Mouse (Mus musculus): ENCODE measurements around the gene Jund.

GRCm38 (mm10) chr8:70678679-70679078 is 20.1 kb upstream of the Jund start:
- TF ChIP-seq E2F4 (IDR thresholded peaks at IDR 0.05; ENCODE audit: insufficient replicate concordance, low read depth, low read length) (no peak), MAFK (IDR thresholded peaks at IDR 0.05; ENCODE audit: insufficient replicate concordance, low read length) (no peak), MAZ (IDR thresholded peaks at IDR 0.05; ENCODE audit: low read depth, low read length) (no peak), POLR2A (IDR thresholded peaks at IDR 0.05; ENCODE audit: low read depth, low read length) (no peak), CTCF (conservative IDR thresholded peaks at IDR 0.05 in 1 of 2, IDR thresholded peaks at IDR 0.05 in 1 of 2; ENCODE audit: low read depth in 2 of 2, low read length in 2 of 2) (no peak), USF1 (IDR thresholded peaks at IDR 0.05; ENCODE audit: low read depth, low read length) (no peak), POLR2AphosphoS2 (IDR thresholded peaks at IDR 0.05; ENCODE audit: low read depth, low read length) (no peak)

All from CH12.LX (cell line).